Mouse (Mus musculus) erythroblast, embryonic 14.5 days (primary cell): ENCODE data around the gene Cep72.

ENCODE experiments used
- GATA1 ChIP-seq: IDR thresholded peaks from 2 replicates; pipeline ENCODE4 v1.6.1; 2012; ENCODE audit warnings: low read length, inconsistent platforms, mixed read lengths
- TAL1 ChIP-seq: IDR thresholded peaks from 3 replicates; pipeline ENCODE4 v1.6.1; 2012; ENCODE audit warnings: low read length, inconsistent platforms, mixed read lengths

DNA sequence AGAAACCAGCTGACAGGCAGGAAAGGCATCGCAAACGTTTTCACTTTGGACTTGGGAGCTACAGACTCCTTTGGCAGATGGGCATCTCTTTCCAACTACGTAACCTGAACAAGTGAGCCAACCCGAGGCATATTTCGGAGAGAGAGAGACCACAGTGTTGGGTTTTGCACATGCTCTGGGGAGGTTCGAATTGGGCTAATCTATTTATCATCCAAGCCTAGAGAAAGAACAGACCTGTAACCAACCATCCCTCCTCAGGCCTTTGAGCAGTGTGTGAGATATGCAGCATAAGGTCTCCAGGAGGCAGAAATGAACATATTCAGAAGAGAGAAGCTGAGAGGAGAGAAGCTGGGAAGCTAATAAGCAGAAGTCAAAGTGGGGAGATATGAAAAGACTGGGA lies 61.1 kb downstream of the Cep72 start:
- TF ChIP-seq TAL1 (no peak), GATA1 (no peak)
